Mouse (Mus musculus) embryo, embryonic 11.5 days (tissue): Measurements from ENCODE around the gene Itgae.

ENCODE experiments used
- DNase-seq: peaks from one replicate; pipeline ENCODE4 v3.0.0-alpha.2; 2012; ENCODE audit warnings: low read depth, low spot score

The Itgae gene

DNA sequence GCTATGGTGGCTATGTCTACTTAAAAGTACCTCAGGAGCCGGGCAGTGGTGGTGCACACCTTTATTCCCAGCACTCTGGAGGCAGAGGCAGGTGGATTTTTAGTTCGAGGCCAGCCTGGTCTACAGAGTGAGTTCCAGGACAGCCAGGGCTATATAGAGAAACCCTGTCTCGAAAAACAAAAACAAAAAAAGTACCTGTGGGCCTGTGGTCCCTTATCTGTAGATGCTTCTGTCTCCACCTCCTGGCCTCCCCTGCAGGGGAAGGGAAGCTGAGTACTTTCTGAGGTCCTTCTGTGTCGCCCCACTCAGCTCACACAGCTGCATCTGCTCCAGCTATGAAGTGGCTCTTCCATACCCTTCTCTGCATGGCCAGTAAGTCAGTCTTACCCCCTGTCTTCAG, at the start of gene Itgae:
Itgae (plus strand) TSS at position 301 of the 400 bp plus-strand sequence.
- no peak for DNase-seq

- DNase-seq, result no peak
Measured at GRCm38 (mm10) chr11:73044229-73044755, 46.1 kb upstream of the Itgae start.

DNA sequence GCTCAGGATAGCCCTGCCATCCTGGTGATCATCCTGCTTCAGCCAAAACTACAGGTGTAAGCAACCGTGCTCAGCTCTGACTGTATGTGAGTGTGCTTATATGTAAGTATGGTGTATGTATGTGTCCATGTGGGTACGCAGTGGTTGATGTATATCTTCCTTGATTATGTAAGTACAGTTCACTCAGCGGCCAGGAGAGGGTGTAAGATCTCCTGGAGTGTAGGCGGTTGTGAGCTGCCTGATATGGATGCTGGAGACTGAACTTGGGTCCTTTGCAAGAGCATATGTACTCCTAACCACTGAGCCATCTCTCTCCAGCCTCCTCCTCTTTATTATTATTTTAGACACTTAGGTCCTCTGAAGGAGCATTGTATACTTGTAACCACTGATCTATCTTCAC, 45.6 kb upstream of the Itgae start:
- no peak for DNase-seq

GRCm38 (mm10) chr11:73047542-73047996, 42.8 kb upstream of the Itgae start, which contains the start of gene Ncbp3:
Gene Ncbp3 (plus strand): TSS chr11:73047783.
- peak; percentile 89 for DNase-seq

DNA sequence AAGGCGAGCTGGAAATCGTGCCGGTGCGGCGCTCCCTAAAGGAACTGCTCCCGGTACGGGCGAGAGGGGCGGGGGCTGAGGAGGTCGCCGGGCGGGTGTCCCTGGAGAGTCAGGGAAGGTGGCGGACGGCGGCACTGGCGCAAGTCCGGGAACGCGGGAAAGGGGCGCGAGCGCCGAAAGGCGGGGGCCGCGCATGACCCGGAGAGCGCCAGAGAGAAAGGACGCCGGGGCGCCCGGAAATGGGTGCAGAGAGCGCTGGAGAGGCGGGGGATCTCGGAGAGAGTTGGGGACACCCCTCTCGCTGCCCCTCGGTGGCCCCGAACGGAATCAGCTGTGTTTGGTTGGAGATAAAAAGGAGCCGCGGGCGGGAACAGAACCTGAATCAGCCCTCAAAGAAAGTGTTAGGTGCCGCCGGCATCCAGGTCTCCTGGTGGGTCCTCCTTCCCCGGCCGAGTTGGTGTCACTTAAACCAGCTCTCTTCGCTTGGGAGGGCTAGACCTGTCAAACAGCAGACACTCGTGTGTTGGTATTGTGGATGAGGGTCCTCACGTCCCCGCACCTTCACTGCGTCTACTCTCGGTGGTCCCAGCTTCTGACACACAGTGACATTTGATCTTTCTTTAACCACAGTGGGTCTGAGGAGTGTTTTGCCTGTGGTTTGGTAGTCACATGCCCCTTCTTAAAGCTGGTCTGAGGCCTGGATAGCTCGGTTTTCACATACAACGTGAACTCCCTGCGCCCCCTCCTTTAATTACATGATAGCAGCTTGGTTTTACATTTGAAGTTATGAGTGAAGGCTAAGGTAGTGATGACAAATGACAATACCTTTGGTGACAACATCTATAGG, 42.1 kb upstream of the Itgae start:
- peak; percentile 24 for DNase-seq

GRCm38 (mm10) chr11:73049335-73049734, 41.0 kb upstream of the Itgae start:
- DNase-seq, result peak; percentile 77

- no peak for DNase-seq
Measured at GRCm38 (mm10) chr11:73052795-73053194, 37.6 kb upstream of the Itgae start.

DNA sequence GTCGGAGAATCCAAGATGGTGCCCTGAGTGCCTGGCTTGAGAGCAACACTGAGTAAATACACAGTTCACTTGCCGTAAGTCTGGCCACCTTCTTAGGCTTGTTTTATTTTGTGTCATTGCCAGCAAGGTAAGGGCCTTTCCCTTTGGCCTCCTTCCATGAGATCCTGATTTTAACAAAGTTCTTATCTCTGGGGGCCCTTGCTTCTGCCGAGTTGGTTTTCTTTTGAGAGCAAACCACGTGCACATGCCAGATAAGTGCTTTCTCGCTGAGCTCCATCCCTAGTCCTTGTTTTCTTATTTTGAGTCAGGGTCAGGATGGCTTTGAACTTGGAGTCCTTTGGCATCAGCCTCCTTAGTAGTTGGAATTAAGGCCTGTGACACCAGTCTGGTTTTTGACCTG, 32.7 kb upstream of the Itgae start:
- no peak for DNase-seq

GRCm38 (mm10) chr11:73059630-73060029, 30.8 kb upstream of the Itgae start:
- DNase-seq, result no peak

DNA sequence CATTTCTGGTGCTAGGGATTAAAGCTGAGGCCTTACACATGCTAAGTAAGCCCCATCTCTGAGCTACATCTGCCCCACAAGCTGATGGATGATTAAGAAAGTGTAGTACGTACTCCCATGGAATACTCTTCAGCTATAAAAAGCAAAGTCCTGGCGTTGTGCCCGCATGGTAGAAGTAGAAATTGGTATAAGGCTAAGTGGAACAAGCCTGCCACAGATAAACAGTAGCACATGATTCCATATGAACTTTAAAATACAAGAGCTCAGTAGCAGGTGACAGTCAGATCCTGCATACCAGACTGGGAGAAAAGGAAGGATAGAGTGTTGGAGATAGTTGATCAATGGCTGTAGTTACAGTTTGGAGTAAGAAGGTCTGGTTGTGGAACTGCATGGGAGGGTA, 29.0 kb upstream of the Itgae start:
- DNase-seq, result no peak

DNA sequence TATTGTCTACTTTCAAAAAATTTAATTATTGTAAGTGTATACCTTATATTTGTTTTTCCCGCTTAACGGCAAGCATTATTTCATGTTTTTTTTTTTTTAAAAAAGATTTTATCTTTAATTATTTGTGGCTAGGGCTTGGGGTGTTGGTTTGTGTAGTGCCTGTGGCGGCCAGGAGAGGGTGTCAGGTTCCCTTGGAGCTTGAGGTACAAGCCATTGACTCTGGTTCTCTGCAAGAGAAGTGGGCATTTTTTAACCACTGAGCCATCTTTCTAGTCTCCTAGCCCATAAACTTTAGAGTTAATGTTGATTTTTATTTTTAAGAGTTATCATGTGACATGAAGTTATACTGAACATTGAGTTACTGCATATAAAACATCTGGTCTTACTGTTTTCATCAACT, 18.5 kb upstream of the Itgae start:
- DNase-seq, result no peak

DNA sequence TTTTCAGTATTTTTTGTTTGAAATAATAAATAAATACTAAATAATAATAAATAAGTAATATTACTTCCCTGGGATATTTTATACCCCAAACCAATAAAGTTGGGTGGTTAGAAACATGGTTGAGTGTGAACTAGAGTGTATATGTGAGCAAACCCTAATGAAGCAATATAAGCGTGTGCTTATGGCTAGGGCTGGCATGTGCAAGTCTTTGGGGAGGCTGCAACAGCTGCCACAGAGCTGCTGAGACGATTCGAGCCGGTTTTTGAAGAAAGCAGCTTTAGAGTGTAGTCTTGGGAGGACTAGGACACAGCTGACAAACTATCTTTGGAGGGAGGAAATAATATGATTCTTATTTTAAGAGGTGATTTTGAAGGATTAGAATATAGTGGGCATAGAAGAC, 14.1 kb upstream of the Itgae start:
- no peak for DNase-seq

- no peak for DNase-seq
Measured at GRCm38 (mm10) chr11:73076733-73077132, 13.7 kb upstream of the Itgae start.

DNA sequence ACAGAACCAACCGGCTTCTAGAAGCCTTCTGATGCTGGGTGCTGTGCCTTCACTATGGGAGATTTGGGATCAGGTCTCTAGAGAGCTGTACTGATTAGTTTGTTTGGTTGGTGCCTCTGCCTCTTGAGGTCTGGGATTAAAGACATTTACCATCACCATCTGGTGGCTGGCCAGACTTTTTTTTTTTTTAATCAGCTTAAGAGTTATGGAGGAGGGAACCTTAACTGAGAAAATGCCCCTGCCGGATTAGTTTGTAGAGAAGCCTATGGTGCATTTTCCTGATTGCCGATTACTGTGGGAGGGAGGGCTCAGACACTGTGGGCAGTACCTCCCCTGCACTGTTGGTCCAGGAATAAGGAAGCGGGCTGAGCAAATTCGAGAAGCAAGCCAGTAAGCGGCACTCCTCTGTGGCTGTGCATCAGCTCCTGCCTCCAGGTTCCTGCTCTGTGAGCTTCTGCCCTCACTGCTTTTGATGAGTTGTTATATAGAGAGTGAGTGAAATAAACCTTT, 13.1 kb upstream of the Itgae start:
- no peak for DNase-seq

DNA sequence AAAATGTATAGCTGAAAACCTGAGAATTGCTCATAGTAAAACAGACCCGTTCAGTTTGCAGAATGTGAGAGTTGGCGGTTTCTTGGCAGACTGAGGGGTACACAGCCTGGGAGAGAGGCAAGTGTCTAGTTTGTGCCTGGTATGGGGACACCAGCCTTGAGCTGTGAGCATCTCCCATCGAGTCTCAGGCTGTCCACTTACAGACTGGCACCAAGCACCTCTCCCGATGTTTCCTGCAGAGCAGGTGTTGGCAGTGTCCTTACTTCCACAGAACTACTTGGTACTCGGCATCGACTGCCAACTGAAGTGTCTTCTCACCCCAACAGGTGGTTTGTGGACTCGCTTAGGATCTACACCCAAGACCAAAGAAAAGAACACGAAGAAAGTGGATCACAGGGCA, 11.8 kb upstream of the Itgae start:
- DNase-seq, result no peak

DNA sequence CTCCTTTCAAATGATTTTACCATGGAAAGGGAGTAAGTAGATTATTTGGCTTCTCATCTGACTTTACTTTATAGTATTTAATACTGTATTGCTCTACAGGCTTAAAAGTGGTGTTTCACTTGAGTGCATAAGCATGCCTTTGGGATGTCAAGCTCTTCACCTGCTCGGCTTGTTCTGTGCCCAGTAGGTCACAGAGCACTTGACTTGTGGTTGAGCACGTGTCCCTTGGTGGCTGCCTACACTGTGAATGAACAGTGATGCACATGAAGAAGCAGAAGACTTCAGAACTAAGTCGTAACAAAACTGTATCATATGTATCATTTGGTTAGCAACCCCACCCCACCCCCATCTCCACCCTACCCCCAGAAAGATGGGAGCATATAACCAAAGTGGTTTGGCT, 10.1 kb upstream of the Itgae start:
- DNase-seq, result no peak

DNA sequence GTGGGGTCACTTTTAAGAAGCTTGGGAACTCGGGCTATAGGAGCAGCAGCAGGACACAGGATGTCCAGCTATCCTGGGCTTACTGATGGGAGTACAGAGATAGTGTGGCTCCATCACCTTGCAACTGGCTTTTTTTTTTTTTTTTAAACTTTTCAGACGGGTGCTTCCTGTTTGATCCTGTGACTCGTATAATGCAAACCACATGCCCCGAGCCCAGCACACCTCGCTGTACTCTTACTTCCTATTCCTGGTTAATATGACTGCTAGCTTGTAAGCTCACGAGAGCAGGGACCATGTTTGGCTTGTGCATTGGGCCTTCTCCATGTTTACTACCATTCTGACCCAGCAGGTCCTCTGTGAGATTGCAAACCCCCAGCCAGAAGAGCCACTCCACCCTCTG, 6.1 kb upstream of the Itgae start:
- no peak for DNase-seq

- DNase-seq, result no peak
Measured at GRCm38 (mm10) chr11:73084804-73085231, 5.6 kb upstream of the Itgae start.

DNA sequence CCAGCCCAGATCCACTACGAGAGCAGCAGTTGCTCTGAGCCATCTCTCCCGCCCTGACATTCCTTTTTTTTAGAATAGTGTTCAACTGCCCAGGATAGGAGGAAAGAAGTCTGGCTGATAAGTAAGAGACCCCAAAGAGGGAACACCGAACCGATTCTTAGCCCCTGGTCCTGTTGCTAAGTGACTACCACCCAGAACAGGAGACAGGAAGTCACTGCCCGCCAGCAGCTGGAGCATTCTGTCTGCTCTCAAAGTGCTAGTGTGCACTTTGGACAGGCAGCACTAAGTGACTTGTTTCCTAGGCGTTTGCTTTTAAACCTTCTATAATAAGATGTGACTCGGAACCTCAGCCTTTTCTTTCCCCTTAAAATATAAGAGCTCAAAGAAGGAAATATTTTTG, 5.0 kb upstream of the Itgae start:
- no peak for DNase-seq

GRCm38 (mm10) chr11:73087700-73088480, 2.5 kb upstream of the Itgae start:
- no peak for DNase-seq

DNA sequence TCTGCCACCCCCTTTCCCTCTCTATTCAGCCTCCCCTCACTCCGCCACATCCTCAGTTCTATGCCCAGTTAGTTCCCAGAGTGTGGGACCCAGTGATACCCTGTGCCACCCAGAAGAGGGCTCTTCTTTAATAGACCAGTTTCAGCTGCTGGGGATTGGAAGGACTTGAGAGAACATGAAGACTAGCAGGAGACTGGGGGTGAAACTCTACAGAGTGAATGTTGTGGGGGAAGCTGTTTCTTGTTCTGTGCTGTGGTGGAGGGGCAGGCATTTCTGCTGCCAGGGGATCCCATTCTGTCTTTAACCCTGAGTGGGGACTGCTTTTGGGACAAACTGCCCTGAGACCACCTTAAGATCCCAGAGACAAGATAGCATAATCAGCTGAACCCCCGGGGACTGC, 443 bp downstream of the Itgae start:
- DNase-seq, result no peak

DNA sequence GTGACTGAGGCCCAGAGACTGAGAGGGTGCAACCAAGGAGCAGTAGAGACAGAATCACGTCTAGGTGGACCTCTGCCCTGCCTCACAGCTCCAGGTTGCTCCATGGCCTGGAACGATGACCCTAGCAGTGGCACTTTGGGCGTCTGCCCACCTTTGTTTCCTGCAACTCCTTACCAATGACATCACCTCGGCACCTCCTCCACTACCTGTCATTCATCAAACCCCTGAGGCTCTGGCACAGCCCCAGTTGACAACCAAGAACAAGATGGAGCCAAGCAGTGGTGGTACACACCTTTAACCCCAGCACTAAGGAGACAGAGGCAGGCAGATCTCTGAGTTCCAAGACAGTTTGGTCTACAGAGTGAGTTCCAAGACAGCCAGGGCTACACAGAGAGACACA, 1.7 kb downstream of the Itgae start:
- no peak for DNase-seq
